Mouse (Mus musculus) hindbrain, postnatal 0 days (tissue): ENCODE measurements around the gene Usp25. TPM values are rescaled to one million over a fixed set of nuclear protein-coding genes. Genes with fewer than 3 reads are reported as not detected.

Source experiments
- ATAC-seq: fragments of 200-750 bp; cut with Nextera tagmentation; 2 replicates; pipeline ENCODE4 v1.8.0; 2017; ENCODE audit warnings: mild to moderate bottlenecking, moderate TSS enrichment, moderate library complexity
- DNase-seq: peaks from one replicate; pipeline ENCODE4 v3.0.0-alpha.2; 2015; ENCODE audit warnings: low spot score
- H3K27ac ChIP-seq: fragments of 300-500 bp; sonication (generic); 2 replicates; pipeline ENCODE4 v1.5.1; 2014; ENCODE audit warnings: mild to moderate bottlenecking
- H3K27me3 ChIP-seq: fragments of 300-500 bp; sonication (generic); 2 replicates; pipeline ENCODE4 v1.6.1; 2014; ENCODE audit warnings: low read length, mixed read lengths; ENCODE audit not compliant: insufficient read depth
- H3K36me3 ChIP-seq: fragments of 300-500 bp; sonication (generic); 2 replicates; pipeline ENCODE4 v1.6.1; 2014; ENCODE audit warnings: low read length, mixed read lengths; ENCODE audit not compliant: insufficient read depth
- H3K4me1 ChIP-seq: fragments of 300-500 bp; sonication (generic); 2 replicates; pipeline ENCODE4 v1.6.1; 2014; ENCODE audit warnings: antibody characterized with exemption, low read length, mixed read lengths; ENCODE audit not compliant: insufficient read depth
- H3K4me2 ChIP-seq: fragments of 300-500 bp; sonication (generic); 2 replicates; pipeline ENCODE4 v1.6.1; 2014; ENCODE audit warnings: low read depth, mild to moderate bottlenecking, low read length, moderate library complexity, mixed read lengths
- H3K4me3 ChIP-seq: fragments of 300-500 bp; sonication (generic); 2 replicates; pipeline ENCODE4 v1.5.1; 2014; ENCODE audit warnings: low read length
- H3K9ac ChIP-seq: fragments of 300-500 bp; sonication (generic); replicated peaks from 2 replicates; pipeline ENCODE4 v1.6.1; 2014; ENCODE audit warnings: mild to moderate bottlenecking, low read length, moderate library complexity, mixed read lengths
- H3K9me3 ChIP-seq: fragments of 300-500 bp; sonication (generic); 2 replicates; pipeline ENCODE4 v1.6.1; 2016; ENCODE audit warnings: low read length, mixed read lengths
- CTCF ChIP-seq: IDR thresholded peaks from 2 replicates; pipeline ENCODE4 v1.5.1; 2016; ENCODE audit warnings: antibody characterized with exemption, control low read depth, low read depth
- WGBS: fragments of 180-500 bp; shearing (Covaris S2); extraction: QIAGEN DNeasy Blood & Tissue Kit; methylation state at CpG from one replicate; pipeline ENCODE4 v1.1.7; 2014; 5-methylcytosine and 5-hydroxymethylcytosine counted together
- polyA plus RNA-seq: library from polyadenylated mRNA; unstranded; fragments of >200 nt; fragmentation: Nextera tagmentation; extraction: Ambion mirVana; gene quantifications from 2 replicates; pipeline ENCODE4 v1.2.1, GENCODE M21; 2015
- total RNA-seq: library from RNA; depleted of rRNA; stranded (reverse); fragments of >200 nt; gene quantifications from 2 replicates; pipeline ENCODE4 v1.2.3, GENCODE M21; 2014

Usp25 gene
- total and polyA plus RNA-seq, 2 experiments from 2014 or later, result 10.5 to 29.0 TPM

DNA sequence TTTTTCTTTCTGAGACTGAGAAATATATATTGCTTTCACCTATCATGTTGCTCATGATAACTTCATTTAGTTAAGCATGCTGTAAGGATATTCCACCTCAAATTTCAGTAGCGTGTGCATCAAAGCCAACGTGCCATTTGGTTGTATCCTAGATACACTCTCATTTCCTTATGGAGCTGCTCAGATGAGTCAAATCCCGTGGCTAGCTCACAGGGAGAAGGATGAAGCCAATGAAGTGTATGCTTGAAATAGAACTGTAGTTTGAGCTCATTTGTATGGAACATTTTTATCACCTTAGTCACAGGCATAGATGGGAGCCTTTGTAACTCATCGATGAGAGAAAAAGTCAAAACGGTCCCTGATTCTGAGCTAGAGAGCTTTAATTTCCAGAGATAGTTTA lies 20.8 kb downstream of the Usp25 start:
- no peak for ATAC-seq
- Histone ChIP-seq H3K4me3 (no peak overlapping the region), H3K27me3 (no peaks in the 10 kb centered on the region), H3K36me3 (peaks cover 10% of the 10 kb centered on the region; the same call in 1 of the 2 replicates), H3K27ac (no peak overlapping the region), H3K4me2 (no peak overlapping the region), H3K4me1 (peaks cover 5% of the 10 kb centered on the region; the same call in 1 of the 2 replicates), H3K9ac (no peak overlapping the region), H3K9me3 (no peaks in the 10 kb centered on the region)
- no peak for DNase-seq
- TF ChIP-seq CTCF, result no peak
- 71% methylated on average over 5 of the region's 5 CpGs for WGBS

DNA sequence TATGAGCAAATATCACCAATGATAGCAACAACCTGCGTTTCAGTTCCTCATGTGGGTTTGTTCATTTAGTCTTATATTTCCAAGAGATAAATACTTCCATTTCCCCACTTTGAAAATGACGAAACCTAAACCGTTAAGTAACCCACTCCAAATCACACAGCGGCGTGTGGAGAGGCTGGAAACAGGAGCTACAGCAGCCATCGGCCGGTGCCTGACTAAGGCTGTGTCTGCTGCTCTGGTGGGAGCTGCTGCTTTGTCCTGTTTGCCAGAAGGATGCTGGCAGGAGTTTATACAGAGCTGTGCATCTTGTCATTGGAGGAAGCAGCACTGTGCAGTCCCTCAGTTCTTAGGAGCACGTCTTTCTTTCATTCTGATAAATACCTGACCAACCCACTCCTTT lies 21.2 kb downstream of the Usp25 start:
- no peak for DNase-seq
- WGBS, result 78% methylated on average over 8 of the region's 8 CpGs
- peaks cover 5% of the 10 kb centered on the region; the same call in 1 of the 2 replicates for H3K4me1 ChIP-seq
- no peaks in the 10 kb centered on the region for H3K27me3 ChIP-seq
- peaks cover 10% of the 10 kb centered on the region; the same call in 1 of the 2 replicates for H3K36me3 ChIP-seq
- no peak overlapping the region for H3K4me3 ChIP-seq
- no peaks in the 10 kb centered on the region for H3K9me3 ChIP-seq
- no peak for ATAC-seq
- no peak for TF ChIP-seq CTCF
- no peak overlapping the region for H3K27ac ChIP-seq
- H3K9ac ChIP-seq, result no peak overlapping the region
- no peak overlapping the region for H3K4me2 ChIP-seq

DNA sequence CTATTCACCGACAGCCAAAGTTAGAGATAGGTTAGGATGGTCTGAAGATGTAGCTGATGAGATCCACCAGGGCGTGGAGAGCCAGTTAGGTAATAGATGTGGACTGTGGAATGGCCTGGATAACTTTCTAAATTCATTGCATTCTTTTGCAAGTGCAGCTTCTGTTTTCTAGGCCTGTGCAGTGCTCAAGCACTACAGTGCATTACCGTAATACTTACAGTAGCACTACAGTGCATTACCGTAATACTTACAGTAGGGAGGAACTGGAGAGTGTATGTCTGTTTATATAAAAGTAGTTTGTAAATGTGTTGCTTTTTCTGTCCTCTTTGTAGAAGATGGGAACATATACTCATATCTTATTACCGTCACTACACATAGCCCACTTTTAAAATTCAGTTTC lies 28.1 kb downstream of the Usp25 start:
- no peak overlapping the region for H3K27ac ChIP-seq
- no peak for TF ChIP-seq CTCF
- H3K4me2 ChIP-seq, result no peak overlapping the region
- WGBS, result 90% methylated on average over 5 of the region's 5 CpGs
- no peaks in the 10 kb centered on the region for H3K4me1 ChIP-seq
- no peak overlapping the region for H3K9ac ChIP-seq
- no peaks in the 10 kb centered on the region for H3K9me3 ChIP-seq
- H3K4me3 ChIP-seq, result no peak overlapping the region
- no peaks in the 10 kb centered on the region for H3K27me3 ChIP-seq
- no peak for DNase-seq
- no peak for ATAC-seq
- H3K36me3 ChIP-seq, result peaks cover 10% of the 10 kb centered on the region; the same call in 1 of the 2 replicates

DNA sequence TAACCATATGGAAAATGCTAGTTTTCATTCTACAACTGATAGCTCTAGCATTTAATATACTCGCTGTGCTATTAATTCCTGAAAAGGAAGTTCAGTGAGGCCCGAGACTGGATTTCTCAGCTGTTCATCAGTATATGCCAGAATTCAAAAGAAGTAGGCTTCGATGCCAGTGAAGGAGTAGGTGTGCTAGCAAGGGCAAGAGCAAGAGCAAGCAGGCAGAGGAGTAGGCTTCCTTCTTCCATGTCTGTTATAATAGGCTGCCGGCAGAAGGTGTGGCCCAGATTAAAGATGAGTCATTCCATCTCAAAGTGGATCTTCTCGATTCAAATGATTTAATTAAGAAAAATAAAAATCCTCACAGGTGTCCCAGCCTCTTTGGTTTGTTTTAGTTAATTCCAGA lies 30.0 kb downstream of the Usp25 start:
- no peak for TF ChIP-seq CTCF
- H3K4me1 ChIP-seq, result no peaks in the 10 kb centered on the region
- H3K27ac ChIP-seq, result no peak overlapping the region
- H3K9ac ChIP-seq, result no peak overlapping the region
- ATAC-seq (no peak), DNase-seq (no peak)
- peaks cover 2% of the 10 kb centered on the region; the same call in 1 of the 2 replicates for H3K36me3 ChIP-seq
- no peak overlapping the region for H3K4me2 ChIP-seq
- H3K9me3 ChIP-seq, result no peaks in the 10 kb centered on the region
- 92% methylated on average over 5 of the region's 5 CpGs for WGBS
- H3K4me3 ChIP-seq, result no peak overlapping the region
- H3K27me3 ChIP-seq, result no peaks in the 10 kb centered on the region

DNA sequence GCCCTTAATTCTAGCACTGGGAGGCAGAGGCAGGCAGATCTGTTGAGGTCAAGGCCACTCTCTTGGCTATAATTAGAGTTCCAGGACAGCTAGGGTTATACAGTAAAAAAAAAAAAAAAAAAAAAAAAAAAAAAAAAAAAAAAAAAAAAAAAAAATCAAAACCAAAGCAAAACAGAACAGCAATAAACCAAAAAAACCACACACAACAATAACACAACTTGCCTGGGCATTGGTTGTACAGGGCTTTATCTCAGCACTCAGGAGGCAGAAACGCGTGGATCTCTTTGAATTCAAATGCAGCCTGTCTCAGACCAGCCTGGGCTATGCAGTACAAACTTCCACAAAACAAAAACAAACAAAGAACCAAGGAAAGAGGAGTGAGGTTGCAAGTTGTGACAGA lies 40.7 kb downstream of the Usp25 start:
- H3K4me1 ChIP-seq, result no peaks in the 10 kb centered on the region
- H3K9ac ChIP-seq, result no peak overlapping the region
- H3K27ac ChIP-seq, result no peak overlapping the region
- H3K4me2 ChIP-seq, result no peak overlapping the region
- no peak overlapping the region for H3K4me3 ChIP-seq
- 98% methylated on average over 2 of the region's 2 CpGs for WGBS
- DNase-seq (no peak), ATAC-seq (no peak)
- no peaks in the 10 kb centered on the region for H3K9me3 ChIP-seq
- H3K27me3 ChIP-seq, result no peaks in the 10 kb centered on the region
- no peaks in the 10 kb centered on the region; the same call in 1 of the 2 replicates for H3K36me3 ChIP-seq
- no peak for TF ChIP-seq CTCF

DNA sequence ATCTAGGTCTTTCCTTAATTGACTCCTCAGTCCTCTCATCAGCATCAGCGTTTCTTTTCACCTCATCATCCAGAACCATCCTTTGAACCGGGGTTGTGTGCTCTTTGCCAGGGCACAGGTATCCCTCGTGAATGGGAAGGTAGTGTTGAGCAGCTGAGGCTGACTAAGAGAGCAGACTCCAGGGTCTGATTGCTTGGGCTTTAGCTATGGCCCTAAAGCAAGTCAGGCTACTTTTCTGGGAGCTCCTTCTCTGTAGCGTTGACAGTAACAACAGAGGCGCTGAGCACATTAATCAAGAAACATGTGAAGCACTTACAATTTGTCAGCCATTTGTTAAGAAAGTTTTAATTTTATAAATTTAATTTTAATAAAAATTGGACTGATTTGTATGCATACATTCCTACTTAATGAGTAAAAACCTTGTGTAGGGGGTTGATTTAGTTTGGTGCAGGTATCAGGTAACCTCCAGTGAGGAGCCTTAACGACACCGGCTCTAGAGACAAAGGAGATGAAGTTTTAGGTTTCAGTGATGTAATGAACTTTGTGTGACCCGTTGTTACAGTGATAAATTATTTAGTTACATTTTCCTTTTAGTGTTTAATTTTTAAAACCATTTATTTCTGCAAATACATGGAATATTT lies 42.1 kb downstream of the Usp25 start:
- no peak overlapping the region for H3K4me3 ChIP-seq
- ATAC-seq (no peak), DNase-seq (no peak)
- H3K9me3 ChIP-seq, result no peaks in the 10 kb centered on the region
- no peak overlapping the region for H3K9ac ChIP-seq
- WGBS, result 82% methylated on average over 8 of the region's 8 CpGs
- no peaks in the 10 kb centered on the region for H3K27me3 ChIP-seq
- no peak for TF ChIP-seq CTCF
- H3K36me3 ChIP-seq, result no peaks in the 10 kb centered on the region; the same call in 1 of the 2 replicates
- H3K4me1 ChIP-seq, result no peaks in the 10 kb centered on the region
- no peak overlapping the region for H3K4me2 ChIP-seq
- H3K27ac ChIP-seq, result no peak overlapping the region

DNA sequence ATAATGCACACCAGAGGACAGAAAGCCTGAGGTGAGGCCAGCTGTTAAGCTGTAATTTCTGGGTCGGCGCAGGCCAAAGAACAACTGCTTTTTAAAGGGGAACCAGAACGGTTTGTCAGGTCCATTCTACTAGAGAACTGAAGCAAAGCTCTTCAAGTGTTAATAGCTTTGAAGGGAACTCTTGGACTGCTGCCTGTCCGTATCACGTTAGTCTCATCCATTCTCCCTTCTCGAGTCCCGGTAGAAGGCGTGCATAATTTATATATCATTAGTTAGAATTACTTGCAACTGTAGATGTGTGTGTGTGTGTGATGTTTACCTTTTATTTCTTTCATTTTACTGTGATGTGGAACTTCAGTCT lies 42.6 kb downstream of the Usp25 start:
- 46% methylated on average over 8 of the region's 8 CpGs for WGBS
- no peak for TF ChIP-seq CTCF
- Histone ChIP-seq H3K36me3 (no peaks in the 10 kb centered on the region; the same call in 1 of the 2 replicates), H3K9ac (no peak overlapping the region), H3K4me1 (no peaks in the 10 kb centered on the region), H3K4me2 (no peak overlapping the region), H3K9me3 (no peaks in the 10 kb centered on the region), H3K4me3 (no peak overlapping the region), H3K27ac (no peak overlapping the region), H3K27me3 (no peaks in the 10 kb centered on the region)
- ATAC-seq (no peak), DNase-seq (no peak)
